Mouse (Mus musculus) ovary, postnatal 36 days (tissue): ENCODE measurements around the gene 1700037C18Rik.

Experiments
- DNase-seq: peaks from one replicate; pipeline ENCODE4 v3.0.0; 2022; ENCODE audit warnings: low spot score, mixed read lengths

The 1700037C18Rik gene

DNA sequence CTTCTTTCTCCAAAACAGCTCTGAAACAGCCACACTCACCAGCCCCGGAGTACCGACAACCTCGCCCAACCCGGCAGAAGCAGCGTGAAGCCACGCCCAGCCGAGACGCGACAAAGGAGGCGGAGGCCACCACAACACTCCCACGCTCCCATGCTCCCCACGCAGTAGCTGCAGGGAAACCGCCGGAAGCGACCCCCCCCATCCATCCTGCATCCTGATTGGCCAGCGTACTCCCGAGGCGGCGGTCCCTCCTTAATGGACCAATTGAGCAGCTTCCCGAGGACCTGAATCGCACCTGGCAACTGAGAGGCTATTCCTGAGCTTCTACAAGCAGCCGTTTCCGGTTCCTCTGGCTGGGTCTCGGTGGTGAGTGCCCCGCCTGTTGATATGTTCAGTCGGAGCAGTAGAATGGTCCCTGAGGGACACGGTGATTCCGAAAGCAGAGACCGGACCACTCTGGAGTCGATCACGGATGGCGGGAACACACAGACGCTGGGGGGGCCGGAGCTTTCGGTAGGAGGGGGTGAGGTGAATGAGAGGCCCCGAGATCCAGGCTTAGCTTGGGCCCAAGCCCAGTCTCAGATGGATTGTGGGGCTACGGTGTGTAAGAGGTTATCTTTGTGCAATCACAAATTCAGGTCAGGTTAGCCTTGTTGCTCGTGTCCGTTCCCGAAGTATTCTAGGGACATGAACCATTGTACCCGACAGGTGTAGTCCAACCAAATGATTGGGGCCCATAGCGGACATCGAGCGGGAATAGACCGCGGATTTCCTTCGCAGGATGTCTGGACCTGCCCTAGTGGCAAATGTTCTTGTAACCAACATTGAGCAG is 36.1 kb downstream of the 1700037C18Rik start, which contains the start of gene Naa60:
Gene Naa60 (plus strand): TSS at position 160 of the 832 bp plus-strand sequence.
- peak; percentile 91 for DNase-seq

DNA sequence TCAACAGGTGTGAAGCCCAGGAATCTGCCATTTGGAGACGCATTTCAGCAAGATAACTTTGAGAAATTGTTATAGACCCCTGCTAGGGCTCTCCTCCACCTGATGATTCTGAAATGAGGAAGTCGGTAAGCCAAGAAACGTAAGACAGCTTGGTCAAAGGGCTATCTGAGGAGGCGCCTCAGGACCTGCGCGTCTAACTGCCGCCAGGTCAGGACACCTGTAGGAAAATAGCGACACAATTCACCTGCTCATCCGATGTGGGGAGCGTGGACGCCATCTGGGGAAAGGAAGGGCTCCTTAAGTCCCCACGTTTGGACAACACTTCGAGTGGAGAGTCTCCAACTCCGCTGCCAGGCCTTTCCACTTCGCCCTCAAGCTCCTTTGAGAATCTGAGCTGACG is 36.7 kb downstream of the 1700037C18Rik start:
- no peak for DNase-seq

DNA sequence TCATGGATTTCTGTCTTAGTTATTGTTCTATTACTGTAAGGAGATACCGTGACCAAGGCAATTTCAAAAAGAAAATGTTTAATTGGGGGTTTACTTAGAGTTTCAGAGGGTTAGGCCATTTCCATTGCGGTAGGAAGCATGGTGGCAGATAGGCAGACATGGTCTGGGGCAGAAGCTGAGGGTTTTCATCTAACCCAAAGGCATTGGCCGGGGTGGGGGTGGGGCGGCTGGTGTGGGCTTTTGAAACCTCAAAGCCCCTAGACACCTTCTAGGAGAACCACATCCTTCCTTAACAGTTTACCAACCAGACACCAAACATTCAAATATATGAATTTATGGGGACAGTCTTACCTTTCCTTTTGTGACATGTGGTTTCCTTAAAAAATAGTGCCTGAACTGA is 49.2 kb downstream of the 1700037C18Rik start:
- no peak for DNase-seq

DNA sequence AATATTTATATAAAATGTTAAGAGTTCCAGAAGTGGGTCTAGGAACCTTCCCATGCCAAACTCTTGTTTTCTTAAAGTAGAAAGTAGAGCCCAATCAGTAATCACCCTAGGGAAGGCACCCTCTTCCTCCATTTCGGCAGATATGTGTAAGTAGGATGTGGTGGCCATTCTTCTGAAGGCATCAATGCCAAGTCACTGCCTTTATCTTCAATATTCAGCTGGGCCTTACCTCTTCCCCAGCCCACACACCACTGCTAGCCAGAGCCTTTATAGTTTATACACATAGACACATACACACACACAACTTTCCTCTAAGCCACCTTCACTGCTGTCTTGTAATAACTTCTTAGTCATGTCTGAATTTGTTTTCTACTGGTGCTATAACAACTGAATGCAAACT is 52.7 kb downstream of the 1700037C18Rik start:
- DNase-seq = no peak

DNA sequence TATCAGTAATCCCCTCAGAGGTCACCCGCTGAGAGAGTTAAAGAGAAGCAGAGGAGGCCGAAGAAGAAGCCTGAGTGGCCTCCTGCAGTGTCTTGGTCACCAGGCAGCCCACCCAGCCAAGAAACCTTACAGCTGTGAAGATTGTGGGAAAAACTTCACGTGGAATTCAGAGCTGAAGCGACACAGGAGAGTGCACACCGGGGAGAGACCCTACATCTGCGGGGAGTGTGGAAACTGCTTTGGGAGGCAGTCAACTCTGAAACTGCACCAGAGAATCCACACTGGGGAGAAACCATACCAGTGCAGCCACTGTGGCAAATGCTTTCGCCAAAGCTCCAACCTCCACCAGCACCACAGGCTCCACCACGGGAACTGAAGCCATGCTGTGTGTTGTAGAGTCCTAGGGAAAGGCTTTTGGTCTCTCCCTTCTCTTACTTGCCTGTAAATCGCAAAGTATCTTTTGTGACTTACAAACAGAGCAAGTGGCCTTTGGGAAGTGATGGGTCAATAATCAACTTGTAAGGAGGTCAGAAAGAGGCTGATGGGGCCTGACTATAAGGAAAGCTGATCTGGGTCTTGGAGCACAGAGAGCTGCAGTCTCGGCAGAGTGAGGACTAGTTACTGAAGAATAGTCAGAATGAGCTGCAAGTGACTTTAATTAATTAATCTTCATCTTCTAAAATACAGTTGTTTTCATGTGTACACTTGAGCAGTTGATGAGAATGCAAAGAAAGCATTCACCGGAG is 53.9 kb downstream of the 1700037C18Rik start:
- DNase-seq = no peak

DNA sequence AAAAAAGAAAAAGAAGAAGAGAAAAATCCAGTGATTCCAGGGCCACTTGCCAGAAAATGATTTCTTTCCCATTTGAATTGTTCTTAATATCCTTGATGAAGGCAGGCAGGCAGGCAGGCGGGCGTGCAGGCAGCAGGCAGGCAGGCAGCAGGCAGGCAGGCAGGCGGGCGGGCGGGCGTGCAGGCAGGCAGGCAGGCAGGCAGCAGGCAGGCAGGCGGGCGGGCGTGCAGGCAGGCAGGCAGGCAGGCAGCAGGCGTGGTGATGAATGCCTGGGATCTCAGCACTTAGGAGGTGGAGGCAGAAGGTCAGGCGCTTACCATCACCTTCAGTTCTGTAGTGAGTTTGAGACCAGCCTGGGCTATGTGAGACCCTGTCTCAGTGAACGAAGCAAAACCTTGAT is 55.9 kb downstream of the 1700037C18Rik start:
- no peak for DNase-seq

DNA sequence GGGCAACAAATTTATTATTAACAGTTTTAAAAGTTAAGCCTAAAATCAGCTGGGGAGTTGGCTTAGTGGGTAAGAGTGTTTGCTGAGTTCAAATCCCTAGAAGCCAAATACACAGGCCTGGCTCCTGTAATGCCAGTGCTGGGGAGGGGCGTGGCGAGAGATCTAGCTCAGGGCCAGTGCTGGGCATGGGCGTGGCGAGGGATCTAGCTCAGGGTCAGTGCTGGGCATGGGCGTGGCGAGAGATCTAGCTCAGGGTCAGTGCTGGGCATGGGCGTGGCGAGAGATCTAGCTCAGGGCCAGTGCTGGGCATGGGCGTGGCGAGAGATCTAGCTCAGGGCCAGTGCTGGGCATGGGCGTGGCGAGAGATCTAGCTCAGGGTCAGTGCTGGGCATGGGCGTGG is 57.2 kb downstream of the 1700037C18Rik start:
- DNase-seq = peak; percentile 28

DNA sequence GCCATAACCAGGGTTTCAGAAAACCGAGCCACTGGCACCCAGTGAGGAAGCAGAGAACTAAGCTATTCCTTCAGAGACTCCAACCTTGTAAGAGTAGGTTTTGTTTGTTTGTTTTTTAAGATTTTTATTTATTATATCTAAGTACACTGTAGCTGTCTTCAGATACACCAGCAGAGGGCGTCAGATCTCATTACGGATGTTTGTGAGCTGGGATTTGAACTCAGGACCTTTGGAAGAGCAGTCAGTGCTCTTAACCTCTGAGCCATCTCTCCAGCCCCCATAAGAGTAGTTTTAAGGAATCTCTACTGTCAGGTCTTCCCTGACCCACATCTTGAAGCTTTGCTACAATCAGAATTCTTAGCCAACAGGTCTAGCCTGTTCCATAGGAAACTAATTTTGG is 60.1 kb downstream of the 1700037C18Rik start:
- DNase-seq = no peak

GRCm38 (mm10) chr16:3847871-3848270 is 60.6 kb downstream of the 1700037C18Rik start:
- DNase-seq = no peak

- DNase-seq = peak; percentile 89
Observed at GRCm38 (mm10) chr16:3846711-3847518, 61.6 kb downstream of the 1700037C18Rik start, which contains the start of gene Zfp174. TSS of gene Zfp174 (plus strand) at chr16:3847268.
